In genomic region chr13:67525753-67526410, GRCm38 (mm10) we compare ENCODE assay signal across 8 mouse cellular contexts. TPM values are rescaled to one million over a fixed set of nuclear protein-coding genes. Genes with fewer than 3 reads are reported as not detected.
DNase-seq lines count a peak whose midpoint lies in the region; ATAC-seq lines count a peak whose summit lies in the region.

Gm26965 (minus strand) TSS chr13:67526151.
Zfp87 (minus strand) TSS chr13:67526177.

- peak; percentile 94 to 98 for DNase-seq in adrenal gland, adult (ENCODE audit: inconsistent age in 2 of 2, low spot score in 1 of 2)
- peak; percentile 97 for DNase-seq in embryo, embryonic 10.5 days (ENCODE audit: low spot score)
- DNase-seq in gastrocnemius, postnatal 14 days: peak; percentile 90
- peak; percentile 92 to 94 for DNase-seq in left cerebral cortex, postnatal 10 days (ENCODE audit: extremely low spot score in 1 of 2, low spot score in 2 of 2)
- peak; percentile 92 for DNase-seq in right cerebral cortex, postnatal 25 days
- peak; percentile 85 to 91 for DNase-seq in urinary bladder, postnatal 4 days (ENCODE audit: low spot score in 2 of 2)

- ATAC-seq in inflammation-experienced regulatory T-cells, adult 6 months: peak; percentile 100
- ATAC-seq in megakaryocyte-erythroid progenitor cell, adult 5-6 weeks (replicated peaks; ENCODE audit: low FRiP score, low TSS enrichment, poor library complexity, severe bottlenecking): peak; percentile 100

- intact Hi-C loops in gastrocnemius, postnatal 14 days (cut with DNase I; ENCODE audit: low total_unique reads): no loop called here
- intact Hi-C loops in left cerebral cortex, postnatal 10 days (cut with DNase I): no loop called here

RNA-seq across cellular contexts. Expression of gene Gm26965, which starts in this region (rescaled TPM):
- under 1 TPM in 1 of 2 experiments, not detected in 1; 0.23 TPM for total RNA-seq in gastrocnemius, postnatal 14 days (2021)
- polyA plus RNA-seq in inflammation-experienced regulatory T-cells, adult 6 months (2017; shearing (Covaris generic)): 1 to 10 TPM in 2 of 3 experiments, not detected in 1; 2.5 to 6.3 TPM
- not detected for total RNA-seq in left cerebral cortex, postnatal 10 days (2021)
- total RNA-seq in megakaryocyte-erythroid progenitor cell, adult 5-6 weeks (2014; fragmentation: Nextera tagmentation): not detected in 2 replicates
- not detected in 2 replicates for total RNA-seq in megakaryocyte-erythroid progenitor cell, adult 5-6 weeks (2017)

RNA-seq across cellular contexts. Expression of gene Zfp87, which starts in this region (rescaled TPM):
- total RNA-seq in gastrocnemius, postnatal 14 days (2021): 1 to 10 TPM; 5.1 to 5.8 TPM
- polyA plus RNA-seq in inflammation-experienced regulatory T-cells, adult 6 months (2017; shearing (Covaris generic)): 10 to 100 TPM; 51.7 to 63.1 (median 53.1) TPM
- 10 to 100 TPM; 25.1 to 28.4 TPM for total RNA-seq in left cerebral cortex, postnatal 10 days (2021)
- 13.6 and 18.1 TPM in 2 replicates for total RNA-seq in megakaryocyte-erythroid progenitor cell, adult 5-6 weeks (2014; fragmentation: Nextera tagmentation)
- 14.1 and 14.7 TPM in 2 replicates for total RNA-seq in megakaryocyte-erythroid progenitor cell, adult 5-6 weeks (2017)

Comparison
In these comparisons a context has a peak if more than half of its experiments do, and no peak if none do; other contexts are left out.
1. Peak in every context shown above with its lines: DNase-seq and ATAC-seq.